Mouse (Mus musculus): ENCODE measurements around the gene Tenm4. TPM values are rescaled to one million over a fixed set of nuclear protein-coding genes. Genes with fewer than 3 reads are reported as not detected.
A peak's percentile ranks its signal among the peaks of the same experiment; 100 is the strongest.

Tenm4 gene
- polyA plus RNA-seq, 1 experiment from 2014 or later, result 9.2 TPM

GRCm38 (mm10) chr7:96751236-96751635 is 580.2 kb downstream of the Tenm4 start:
- Histone ChIP-seq H3K4me1 (ENCODE audit: control insufficient read depth in 2 of 2, insufficient read depth in 2 of 2, low read length in 2 of 2) (peaks cover 6 to 8% of the 10 kb centered on the region in 2 experiments), H3K27ac (replicated peaks in 1 of 2; ENCODE audit: control insufficient read depth in 1 of 2, insufficient read depth in 1 of 2, low read depth in 2 of 2, low read length in 2 of 2) (no peak overlapping the region), H3K4me2 (ENCODE audit: low read length) (no peak overlapping the region), H3K9me3 (ENCODE audit: control insufficient read depth, low read length) (no peaks in the 10 kb centered on the region), H3K36me3 (ENCODE audit: control insufficient read depth, insufficient read depth, low read length) (no peaks in the 10 kb centered on the region), H3K4me3 (ENCODE audit: control insufficient read depth in 1 of 2, insufficient read depth in 1 of 2, low read depth in 1 of 2, low read length in 2 of 2) (no peak overlapping the region), H3K27me3 (ENCODE audit: control insufficient read depth, insufficient read depth, low read length) (0 out of 2 replicates have a peak, but pooled peaks cover 4% of the 10 kb centered on the region), H3K9ac (ENCODE audit: low read length) (no peak overlapping the region)
- 91% methylated on average over 2 of the region's 2 CpGs for WGBS
- ATAC-seq (ENCODE audit: insufficient number of reproducible peaks, insufficient read depth, low FRiP score, low read depth), result no peak

DNA sequence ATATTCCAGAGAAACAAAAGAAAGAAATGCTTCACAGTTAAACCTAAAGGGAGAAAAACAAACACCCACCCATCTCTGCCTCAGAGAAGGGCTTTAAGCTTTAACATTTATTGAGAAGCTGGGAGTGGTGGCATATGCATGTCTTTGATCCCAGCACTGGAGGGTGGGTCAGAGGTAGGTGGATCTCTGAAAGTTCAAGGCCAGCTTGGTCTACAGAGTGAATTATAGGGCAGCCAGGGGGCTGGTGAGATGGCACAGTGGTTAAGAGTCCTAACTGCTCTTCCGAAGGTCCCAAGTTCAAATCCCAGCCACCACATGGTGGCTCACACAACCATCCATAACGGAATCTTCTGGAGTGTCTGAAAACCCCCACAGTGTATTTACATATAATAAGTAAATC is 581.7 kb downstream of the Tenm4 start:
- Histone ChIP-seq H3K36me3 (ENCODE audit: control insufficient read depth, insufficient read depth, low read length) (no peaks in the 10 kb centered on the region), H3K4me3 (ENCODE audit: control insufficient read depth in 1 of 2, insufficient read depth in 1 of 2, low read depth in 1 of 2, low read length in 2 of 2) (no peak overlapping the region), H3K9me3 (ENCODE audit: control insufficient read depth, low read length) (no peaks in the 10 kb centered on the region), H3K27ac (replicated peaks in 1 of 2; ENCODE audit: control insufficient read depth in 1 of 2, insufficient read depth in 1 of 2, low read depth in 2 of 2, low read length in 2 of 2) (no peak overlapping the region), H3K4me1 (ENCODE audit: control insufficient read depth in 2 of 2, insufficient read depth in 2 of 2, low read length in 2 of 2) (peaks cover 9 to 10% of the 10 kb centered on the region in 2 experiments), H3K27me3 (ENCODE audit: control insufficient read depth, insufficient read depth, low read length) (0 out of 2 replicates have a peak, but pooled peaks cover 4% of the 10 kb centered on the region), H3K4me2 (ENCODE audit: low read length) (no peak overlapping the region), H3K9ac (ENCODE audit: low read length) (no peak overlapping the region)
- no peak for ATAC-seq (ENCODE audit: insufficient number of reproducible peaks, insufficient read depth, low FRiP score, low read depth)
- WGBS, result 91% methylated on average over 2 of the region's 2 CpGs

GRCm38 (mm10) chr7:96753335-96754095 is 582.5 kb downstream of the Tenm4 start:
- Histone ChIP-seq H3K4me2 (ENCODE audit: low read length) (no peak overlapping the region), H3K36me3 (ENCODE audit: control insufficient read depth, insufficient read depth, low read length) (no peaks in the 10 kb centered on the region), H3K27ac (replicated peaks in 1 of 2; ENCODE audit: control insufficient read depth in 1 of 2, insufficient read depth in 1 of 2, low read depth in 2 of 2, low read length in 2 of 2) (no peak overlapping the region), H3K4me1 (ENCODE audit: control insufficient read depth in 2 of 2, insufficient read depth in 2 of 2, low read length in 2 of 2) (peaks cover 9 to 10% of the 10 kb centered on the region in 2 experiments), H3K9ac (ENCODE audit: low read length) (no peak overlapping the region), H3K4me3 (ENCODE audit: control insufficient read depth in 1 of 2, insufficient read depth in 1 of 2, low read depth in 1 of 2, low read length in 2 of 2) (no peak overlapping the region), H3K9me3 (ENCODE audit: control insufficient read depth, low read length) (no peaks in the 10 kb centered on the region), H3K27me3 (ENCODE audit: control insufficient read depth, insufficient read depth, low read length) (0 out of 2 replicates have a peak, but pooled peaks cover 3% of the 10 kb centered on the region)
- 59% methylated on average over 4 of the region's 4 CpGs for WGBS
- no peak for ATAC-seq (ENCODE audit: insufficient number of reproducible peaks, insufficient read depth, low FRiP score, low read depth)

- no peak overlapping the region for H3K4me2 ChIP-seq (ENCODE audit: low read length)
- H3K4me3 ChIP-seq (ENCODE audit: control insufficient read depth in 1 of 2, insufficient read depth in 1 of 2, low read depth in 1 of 2, low read length in 2 of 2), result no peak overlapping the region
- H3K4me1 ChIP-seq (ENCODE audit: control insufficient read depth in 2 of 2, insufficient read depth in 2 of 2, low read length in 2 of 2), result peaks cover 5 to 9% of the 10 kb centered on the region in 2 experiments
- no peak overlapping the region for H3K27ac ChIP-seq (replicated peaks in 1 of 2; ENCODE audit: control insufficient read depth in 1 of 2, insufficient read depth in 1 of 2, low read depth in 2 of 2, low read length in 2 of 2)
- whole genome bisulfite sequencing, result 44% methylated on average over 12 of the region's 12 CpGs
- no peaks in the 10 kb centered on the region for H3K36me3 ChIP-seq (ENCODE audit: control insufficient read depth, insufficient read depth, low read length)
- H3K9ac ChIP-seq (ENCODE audit: low read length), result no peak overlapping the region
- no peaks in the 10 kb centered on the region for H3K27me3 ChIP-seq (ENCODE audit: control insufficient read depth, insufficient read depth, low read length)
- ATAC-seq (ENCODE audit: insufficient number of reproducible peaks, insufficient read depth, low FRiP score, low read depth), result no peak
- H3K9me3 ChIP-seq (ENCODE audit: control insufficient read depth, low read length), result no peaks in the 10 kb centered on the region
Measured at GRCm38 (mm10) chr7:96754175-96754574, 583.1 kb downstream of the Tenm4 start.

- Histone ChIP-seq H3K9ac (ENCODE audit: low read length) (no peak overlapping the region), H3K4me1 (ENCODE audit: control insufficient read depth in 2 of 2, insufficient read depth in 2 of 2, low read length in 2 of 2) (peaks cover 5 to 9% of the 10 kb centered on the region in 2 experiments), H3K4me2 (ENCODE audit: low read length) (no peak overlapping the region), H3K9me3 (ENCODE audit: control insufficient read depth, low read length) (no peaks in the 10 kb centered on the region), H3K36me3 (ENCODE audit: control insufficient read depth, insufficient read depth, low read length) (no peaks in the 10 kb centered on the region), H3K27me3 (ENCODE audit: control insufficient read depth, insufficient read depth, low read length) (no peaks in the 10 kb centered on the region), H3K4me3 (ENCODE audit: control insufficient read depth in 1 of 2, insufficient read depth in 1 of 2, low read depth in 1 of 2, low read length in 2 of 2) (no peak overlapping the region), H3K27ac (replicated peaks in 1 of 2; ENCODE audit: control insufficient read depth in 1 of 2, insufficient read depth in 1 of 2, low read depth in 2 of 2, low read length in 2 of 2) (peak overlapping the region in 1 of 2 experiments; percentile 28; a peak in 2 of 4 replicates)
- no peak for ATAC-seq (ENCODE audit: insufficient number of reproducible peaks, insufficient read depth, low FRiP score, low read depth)
- WGBS, result 64% methylated on average over 12 of the region's 12 CpGs
Measured at GRCm38 (mm10) chr7:96755459-96756094, 584.5 kb downstream of the Tenm4 start.

DNA sequence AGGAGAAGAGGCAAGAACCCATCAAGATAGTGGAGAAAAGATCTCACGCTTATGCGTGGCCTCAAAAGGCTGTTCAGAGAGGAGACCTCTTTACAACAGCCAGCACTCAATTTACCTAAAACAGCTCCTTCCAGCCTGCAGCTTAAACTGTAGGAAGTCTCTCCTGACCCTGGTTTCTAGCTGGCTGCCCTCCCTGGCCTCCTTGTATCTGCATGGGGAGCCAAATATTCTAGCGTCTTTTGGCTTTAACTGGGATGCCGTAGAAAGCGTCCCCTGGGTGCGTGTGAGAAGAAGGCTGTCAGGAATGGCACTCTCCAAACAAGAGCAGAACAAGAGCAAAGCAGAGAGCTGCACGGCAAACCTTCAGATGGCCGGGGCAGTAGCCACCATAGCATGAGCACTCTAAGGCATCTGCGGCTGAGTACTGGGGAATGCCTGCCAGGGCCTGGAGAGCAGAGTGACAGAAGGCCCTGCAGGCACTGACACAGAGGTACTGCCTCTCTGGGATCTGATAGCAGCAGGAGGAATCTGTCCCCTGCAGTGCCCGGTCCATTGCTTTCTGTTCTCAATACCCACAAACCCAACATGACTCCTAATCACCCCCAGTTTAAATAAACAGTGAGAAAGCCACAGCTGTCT is 585.2 kb downstream of the Tenm4 start:
- no peak overlapping the region for H3K4me2 ChIP-seq (ENCODE audit: low read length)
- no peaks in the 10 kb centered on the region for H3K27me3 ChIP-seq (ENCODE audit: control insufficient read depth, insufficient read depth, low read length)
- H3K4me3 ChIP-seq (ENCODE audit: control insufficient read depth in 1 of 2, insufficient read depth in 1 of 2, low read depth in 1 of 2, low read length in 2 of 2), result no peak overlapping the region
- H3K9me3 ChIP-seq (ENCODE audit: control insufficient read depth, low read length), result no peaks in the 10 kb centered on the region
- H3K36me3 ChIP-seq (ENCODE audit: control insufficient read depth, insufficient read depth, low read length), result no peaks in the 10 kb centered on the region
- H3K4me1 ChIP-seq (ENCODE audit: control insufficient read depth in 2 of 2, insufficient read depth in 2 of 2, low read length in 2 of 2), result peaks cover 5 to 9% of the 10 kb centered on the region in 2 experiments
- no peak overlapping the region for H3K9ac ChIP-seq (ENCODE audit: low read length)
- 38% methylated on average over 10 of the region's 10 CpGs for WGBS
- no peak for ATAC-seq (ENCODE audit: insufficient number of reproducible peaks, insufficient read depth, low FRiP score, low read depth)
- H3K27ac ChIP-seq (replicated peaks in 1 of 2; ENCODE audit: control insufficient read depth in 1 of 2, insufficient read depth in 1 of 2, low read depth in 2 of 2, low read length in 2 of 2), result peak overlapping the region; percentile 10 to 28; a peak in 2 of 4 replicates

DNA sequence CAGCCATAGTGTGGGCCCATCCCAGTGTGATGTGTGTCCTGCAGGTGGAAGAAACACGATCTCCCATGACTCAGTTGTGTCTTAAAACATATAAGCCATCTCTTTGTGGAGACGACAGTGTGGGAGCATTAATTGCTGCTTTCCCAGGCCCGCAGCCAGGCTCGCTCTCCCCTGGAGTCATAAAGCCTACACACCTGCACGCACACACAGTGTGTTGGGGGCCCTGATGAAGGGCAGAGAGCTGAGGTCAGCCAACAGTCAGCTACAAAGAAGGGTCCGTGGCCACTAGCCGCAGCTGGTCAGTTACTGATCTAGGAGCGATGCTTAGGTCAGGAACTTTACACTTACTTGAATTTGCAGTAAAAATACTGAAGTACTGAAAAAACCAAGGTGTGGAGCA is 586.0 kb downstream of the Tenm4 start:
- Histone ChIP-seq H3K9ac (ENCODE audit: low read length) (no peak overlapping the region), H3K4me2 (ENCODE audit: low read length) (no peak overlapping the region), H3K4me1 (ENCODE audit: control insufficient read depth in 2 of 2, insufficient read depth in 2 of 2, low read length in 2 of 2) (peaks cover 5 to 9% of the 10 kb centered on the region in 2 experiments), H3K36me3 (ENCODE audit: control insufficient read depth, insufficient read depth, low read length) (no peaks in the 10 kb centered on the region), H3K27me3 (ENCODE audit: control insufficient read depth, insufficient read depth, low read length) (no peaks in the 10 kb centered on the region), H3K27ac (replicated peaks in 1 of 2; ENCODE audit: control insufficient read depth in 1 of 2, insufficient read depth in 1 of 2, low read depth in 2 of 2, low read length in 2 of 2) (no peak overlapping the region), H3K9me3 (ENCODE audit: control insufficient read depth, low read length) (no peaks in the 10 kb centered on the region), H3K4me3 (ENCODE audit: control insufficient read depth in 1 of 2, insufficient read depth in 1 of 2, low read depth in 1 of 2, low read length in 2 of 2) (no peak overlapping the region)
- ATAC-seq (ENCODE audit: insufficient number of reproducible peaks, insufficient read depth, low FRiP score, low read depth), result no peak
- 92% methylated on average over 8 of the region's 8 CpGs for WGBS
